Mouse (Mus musculus) layer of hippocampus, adult 18-20 months (tissue): ENCODE measurements around the gene Ndst2. TPM values are rescaled to one million over a fixed set of nuclear protein-coding genes. Genes with fewer than 3 reads are reported as not detected.
A peak's percentile ranks its signal among the peaks of the same experiment; 100 is the strongest.

Experiments
- DNase-seq, 2 experiments: peaks; one replicate each; pipeline ENCODE4 v3.0.0; 2022; ENCODE audit warnings: low spot score in 2 of 2
- long read RNA-seq: library from polyadenylated mRNA; stranded (forward); transcript quantifications from one replicate; pipeline ENCODE4 v2.0.0, GENCODE M21; 2021
- total RNA-seq, 2 experiments: library from RNA; stranded (reverse); gene quantifications; 2 replicates each; pipeline ENCODE4 v1.2.3; 2021

Gene Ndst2
- 10 to 100 TPM; 14.9 to 17.6 TPM for total RNA-seq
- long read RNA-seq, transcript Ndst2-202 (15 exons, 3,907 nt), result major isoform, 8 of 23 reads
- long read RNA-seq, partial matches to known transcripts, result 2 of 23 reads
- long read RNA-seq, other reads (novel, unspliced or antisense), result 9 of 23 reads

DNA sequence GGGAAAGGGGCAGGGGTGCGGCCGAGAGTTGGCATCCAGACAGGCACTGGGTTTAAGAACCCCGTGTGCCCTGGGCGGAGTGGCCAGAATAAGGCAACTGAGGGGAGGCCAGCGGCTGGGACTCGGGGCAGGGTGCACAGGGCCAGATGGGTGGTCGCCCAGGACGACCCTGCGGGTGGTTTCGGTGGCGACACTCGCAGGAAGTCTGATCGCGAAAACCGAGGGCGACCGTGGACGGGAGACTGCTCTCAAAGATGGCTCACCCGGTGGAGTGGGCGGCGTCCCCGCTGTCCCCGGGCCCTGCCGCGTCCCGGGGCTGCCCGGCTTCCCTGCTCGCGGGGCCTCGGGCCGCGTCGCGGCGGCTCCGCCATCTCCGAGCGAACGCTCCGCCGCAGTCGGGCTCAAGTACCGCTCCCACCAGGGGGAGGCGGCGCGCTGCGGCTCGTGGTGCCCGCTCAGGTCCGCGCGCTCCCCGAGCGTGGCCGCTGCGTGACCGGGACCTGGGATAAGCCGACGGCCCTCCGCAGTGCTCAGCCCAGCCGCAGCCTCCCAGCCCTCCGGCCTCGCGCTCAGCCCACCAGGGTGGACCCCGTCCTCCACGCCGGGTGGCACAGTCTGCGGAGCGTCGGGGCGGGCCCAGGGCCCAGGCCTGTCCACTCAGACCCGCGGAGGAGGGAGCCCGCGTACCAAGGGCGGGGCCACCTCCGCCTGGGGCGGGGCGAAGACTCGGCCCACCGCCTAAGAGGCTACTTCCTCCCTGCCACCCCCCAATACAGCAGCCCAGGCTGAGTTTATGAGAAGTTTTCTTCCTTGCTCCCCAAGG, at the start of gene Ndst2:
Gene Ndst2, minus strand, starts transcription at position 611 of the 823 bp plus-strand sequence.
- DNase-seq, result peak; percentile 76 to 83

DNA sequence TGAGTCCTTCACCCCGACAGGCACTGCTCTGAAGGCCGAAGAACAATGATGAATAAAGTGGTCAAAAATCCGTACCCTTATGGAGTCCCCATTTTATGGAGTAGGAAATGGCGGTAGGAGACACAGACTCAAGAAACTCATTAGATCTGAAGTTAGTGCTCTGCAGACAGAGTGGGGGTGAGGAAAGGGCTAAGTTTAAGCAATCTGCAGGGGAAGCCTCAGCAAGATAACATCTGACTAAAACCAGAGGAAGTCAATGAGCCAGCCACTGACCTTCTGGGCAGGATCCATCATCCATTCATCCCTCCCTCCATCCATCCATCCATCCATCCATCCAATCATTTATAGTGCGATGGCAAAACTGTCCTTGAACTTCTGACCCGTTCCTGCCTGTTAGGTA, 49.2 kb upstream of the Ndst2 start:
- no peak for DNase-seq

DNA sequence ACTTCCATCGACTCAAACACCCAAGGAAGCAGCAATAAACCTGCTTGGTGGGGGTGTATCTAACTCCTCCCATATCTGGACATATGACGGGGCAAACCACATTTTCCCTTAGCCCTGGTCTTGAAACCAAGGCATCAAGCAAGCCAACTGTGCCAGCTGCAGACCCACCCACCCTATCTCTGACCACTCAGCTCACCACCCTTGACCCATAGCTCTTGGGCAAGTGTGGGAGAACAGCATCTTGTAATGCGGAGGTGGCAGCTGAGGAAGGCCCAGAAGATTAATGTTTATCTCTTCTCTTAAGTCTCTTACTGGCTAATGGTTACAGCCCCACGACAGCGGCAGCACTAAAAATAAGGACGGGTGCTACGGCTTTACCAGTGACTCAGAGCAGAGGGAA, 48.5 kb upstream of the Ndst2 start:
- no peak for DNase-seq

DNA sequence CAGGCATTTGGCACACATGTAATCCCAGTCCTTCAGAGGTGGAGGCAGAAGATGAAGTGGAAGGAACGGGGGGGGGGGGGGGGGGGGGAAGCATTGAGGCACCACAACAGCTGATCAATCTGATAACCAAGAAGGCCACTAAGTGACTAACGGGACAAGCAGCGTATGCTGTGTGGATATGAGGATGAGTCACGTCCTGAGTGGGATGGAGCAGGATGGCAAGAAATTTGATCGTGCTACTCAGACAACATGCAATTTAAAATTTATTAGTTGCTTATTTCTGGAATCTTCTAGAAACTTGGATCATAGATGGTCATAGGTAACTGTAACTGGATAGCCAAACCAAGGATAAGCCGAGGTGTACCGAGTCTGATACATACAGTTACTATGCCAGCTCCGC, 45.9 kb upstream of the Ndst2 start:
- DNase-seq, result peak in 1 of 2 experiments; percentile 55

DNA sequence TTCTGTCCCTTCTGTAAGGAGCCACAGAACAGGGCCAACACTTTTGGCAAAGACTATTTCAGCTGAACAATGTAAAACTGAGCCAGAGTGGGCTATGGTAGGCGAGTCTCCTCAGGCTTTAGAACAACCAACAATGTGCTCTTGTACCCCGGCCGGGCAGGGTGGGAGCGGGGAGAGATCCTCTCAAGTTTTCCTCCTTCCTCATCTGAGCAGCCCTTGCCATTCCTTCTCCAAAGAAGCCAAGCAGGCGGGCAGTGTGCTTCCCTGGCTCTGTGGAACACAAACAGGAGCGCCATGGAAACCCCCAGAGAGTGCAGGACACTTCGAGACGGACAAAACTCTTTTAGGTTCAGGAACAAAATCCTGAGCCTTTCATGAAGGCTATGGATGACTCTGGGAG, 44.1 kb upstream of the Ndst2 start:
- DNase-seq, result peak in 1 of 2 experiments; percentile 39

DNA sequence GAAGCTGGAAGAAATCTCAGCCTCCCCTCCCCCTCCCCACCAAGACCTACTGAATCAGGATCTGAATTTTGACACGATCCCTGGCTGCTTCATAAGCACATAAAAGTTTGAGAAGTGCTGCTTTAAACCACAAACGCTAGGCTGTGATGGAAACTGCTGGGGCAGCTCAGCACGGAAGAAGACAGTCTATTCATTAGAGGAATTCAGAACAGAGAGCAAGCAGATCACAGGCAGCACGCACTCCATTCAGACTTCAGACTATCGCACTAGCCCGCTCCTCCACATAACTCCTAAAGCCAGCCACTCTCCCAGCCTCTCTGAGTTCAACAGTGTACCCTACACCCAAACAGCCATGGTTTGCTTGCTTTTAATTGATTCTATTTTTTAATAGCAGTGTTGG, 41.3 kb upstream of the Ndst2 start:
- DNase-seq, result no peak

DNA sequence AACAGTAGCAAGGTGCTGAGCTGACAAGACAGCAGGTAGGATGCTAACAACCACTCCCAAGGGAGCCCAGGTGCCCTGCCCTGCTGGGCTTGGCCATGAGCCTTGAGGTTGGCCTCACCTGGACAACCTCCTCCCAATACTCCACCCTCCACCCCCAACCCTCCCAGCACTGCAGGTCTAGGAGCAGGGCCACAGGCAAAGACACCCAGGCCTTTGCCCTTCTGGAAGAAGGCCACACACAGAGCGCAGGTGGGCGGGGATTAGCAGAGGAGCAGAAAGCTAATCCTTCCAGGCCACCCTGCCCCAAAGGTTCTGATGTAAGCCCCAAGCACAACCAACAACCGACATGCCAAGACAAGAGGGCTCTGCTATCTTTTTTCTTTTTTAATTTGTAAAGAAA, 39.0 kb upstream of the Ndst2 start:
- no peak for DNase-seq

DNA sequence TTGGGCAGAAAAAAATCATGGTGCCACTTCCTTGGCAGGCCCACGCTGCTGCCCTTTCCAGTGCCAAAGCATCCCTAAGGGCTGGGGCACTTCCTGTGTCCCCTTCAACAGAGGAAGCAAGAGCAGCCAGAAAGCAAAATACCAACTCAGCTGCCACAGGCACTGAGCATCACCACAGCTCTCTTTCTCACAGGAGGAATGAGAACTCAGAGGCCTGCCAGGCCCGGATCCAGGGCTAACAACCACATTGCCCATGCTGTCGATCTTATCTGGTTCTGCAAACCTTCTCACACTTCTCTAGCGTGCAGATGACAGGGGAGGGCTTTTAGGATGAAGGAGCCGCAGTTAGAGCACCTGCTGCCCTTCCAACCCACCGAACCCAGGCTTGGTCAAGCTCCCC, 38.4 kb upstream of the Ndst2 start:
- DNase-seq, result no peak

DNA sequence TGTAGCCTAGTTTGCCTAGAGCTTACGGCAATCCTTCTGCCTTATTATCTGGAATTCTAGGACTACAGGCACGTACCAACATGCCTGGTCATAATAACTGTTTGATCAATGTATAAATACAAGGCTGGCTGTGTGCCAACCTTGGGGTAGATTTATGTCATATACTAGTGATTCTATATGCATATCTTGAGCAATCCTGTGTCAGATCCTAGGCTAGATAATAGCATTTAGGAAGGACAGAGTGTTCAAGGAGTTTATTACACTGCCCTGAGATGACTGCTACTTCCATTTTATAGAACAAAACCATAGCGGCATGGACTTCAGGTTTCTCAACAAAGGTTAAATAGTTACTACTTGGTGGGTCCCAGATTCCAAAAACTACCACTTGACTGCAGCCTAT, 37.6 kb upstream of the Ndst2 start:
- DNase-seq, result no peak

DNA sequence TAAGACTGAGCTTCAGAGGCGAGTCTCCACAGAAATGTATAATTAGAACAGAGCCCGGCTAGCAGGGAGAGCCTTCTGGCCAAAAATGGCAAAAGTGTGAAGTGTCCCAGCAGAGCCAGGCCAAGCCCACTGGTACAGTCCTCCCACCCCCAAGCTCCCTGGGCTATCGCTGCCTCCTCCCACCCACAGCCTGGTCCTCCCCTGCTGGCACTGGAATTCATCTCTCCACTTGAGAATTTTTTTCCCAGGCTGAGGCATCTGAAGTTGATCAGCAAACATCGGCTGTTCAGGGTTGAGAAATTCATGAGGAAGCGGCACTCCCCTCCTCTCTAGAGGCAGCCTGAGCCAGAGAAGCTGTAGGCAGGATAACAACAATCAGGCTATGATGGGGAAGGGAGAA, 34.2 kb upstream of the Ndst2 start:
- peak; percentile 47 to 64 for DNase-seq

DNA sequence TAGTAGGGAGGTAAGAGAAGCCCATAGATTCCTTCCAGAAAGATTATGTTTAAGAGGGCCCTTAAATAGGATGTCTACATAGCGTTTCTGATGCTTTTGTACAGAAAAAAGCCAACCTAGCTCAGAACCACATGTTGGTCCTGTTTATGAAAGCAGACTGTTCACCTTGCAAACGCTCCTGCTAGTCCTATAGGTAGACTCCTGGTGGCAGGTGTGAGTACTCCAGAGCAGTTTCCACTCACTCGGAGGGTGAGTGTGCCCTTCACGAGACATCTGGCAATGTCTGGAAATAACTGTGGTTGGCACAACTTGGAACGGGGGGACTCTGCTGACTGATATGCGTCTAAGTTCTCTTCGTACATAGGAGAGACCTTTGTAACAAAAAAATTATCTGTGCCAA, 33.6 kb upstream of the Ndst2 start:
- no peak for DNase-seq

DNA sequence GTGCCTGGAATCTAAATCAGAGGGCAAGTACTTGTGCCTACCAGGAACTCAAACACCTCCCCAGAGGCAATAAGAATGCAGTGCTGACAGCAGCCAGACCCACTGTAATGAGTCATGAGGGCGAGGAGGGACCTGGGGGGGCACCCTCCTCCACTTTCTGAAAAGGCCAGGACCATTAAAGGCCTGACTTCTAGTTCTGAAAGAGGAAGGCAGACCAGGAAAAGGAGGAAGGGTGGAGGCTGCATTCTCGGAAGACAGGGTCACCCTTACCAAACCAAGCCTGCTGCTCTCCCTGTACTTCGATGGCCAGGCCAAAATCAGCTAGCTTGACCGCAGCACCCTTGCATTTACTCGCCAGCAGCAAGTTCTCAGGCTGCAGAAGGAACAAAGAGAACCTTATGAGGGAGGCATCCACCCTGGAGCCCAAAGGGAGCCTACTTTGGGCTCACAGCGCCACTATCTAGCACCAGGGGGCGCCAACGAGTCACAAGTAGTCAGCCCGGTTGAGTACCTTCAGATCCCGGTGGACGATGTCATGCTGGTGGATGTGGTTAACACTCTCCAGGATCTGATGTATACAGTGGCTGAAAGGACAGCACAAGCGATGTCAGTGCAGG, 31.4 kb upstream of the Ndst2 start:
- peak; percentile 73 to 94 for DNase-seq

DNA sequence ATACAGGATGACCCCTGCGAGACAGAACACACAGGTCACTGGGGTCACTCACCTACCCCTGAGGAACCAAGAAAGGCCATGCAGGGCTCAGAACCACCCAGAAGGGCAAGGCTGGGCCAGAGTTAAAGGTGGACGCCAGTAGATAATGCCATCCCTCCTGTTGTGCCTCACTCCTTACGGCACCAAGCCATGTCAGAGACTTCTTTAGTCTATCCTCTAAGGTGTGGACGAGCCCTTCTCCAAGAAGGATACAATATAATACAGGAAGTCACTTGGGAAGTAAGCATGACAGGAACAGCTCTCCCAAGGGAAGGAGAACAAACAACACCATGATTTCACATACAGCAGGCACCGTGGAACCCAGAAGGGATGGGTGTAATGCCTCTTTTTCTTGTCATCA, 30.6 kb upstream of the Ndst2 start:
- DNase-seq, result no peak

DNA sequence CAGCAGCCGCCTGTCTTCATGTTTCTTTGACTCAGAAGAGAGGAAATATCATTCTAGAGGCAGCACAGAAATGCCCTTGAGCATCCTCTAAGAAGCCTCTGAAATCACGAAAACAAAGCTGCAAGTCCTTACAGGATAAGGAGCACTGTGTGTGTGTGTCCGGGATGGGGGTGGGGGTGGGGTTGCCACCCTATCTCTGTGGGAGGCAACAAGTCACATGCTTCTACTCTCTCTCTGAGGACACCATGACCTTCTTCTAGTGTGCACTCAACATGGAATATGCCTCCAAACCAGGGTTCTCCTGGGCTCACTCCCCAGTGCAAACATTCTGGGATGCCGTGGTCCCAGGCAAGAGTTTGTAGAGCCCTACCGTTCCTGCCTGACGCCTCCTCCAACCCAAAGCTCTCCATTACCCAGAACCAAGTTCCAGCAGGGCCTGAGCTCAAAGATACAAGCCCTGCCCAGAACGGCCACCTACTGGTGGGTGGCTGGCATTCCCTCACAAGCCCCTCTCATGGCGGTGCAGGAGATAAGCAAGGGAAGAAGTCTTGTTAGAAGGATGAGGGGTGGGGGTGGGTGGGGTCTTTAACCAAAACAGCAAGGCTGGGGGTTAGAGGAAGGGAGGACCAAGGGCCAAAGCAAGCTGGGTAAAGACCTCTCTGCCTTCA, 24.5 kb upstream of the Ndst2 start:
- DNase-seq, result no peak

DNA sequence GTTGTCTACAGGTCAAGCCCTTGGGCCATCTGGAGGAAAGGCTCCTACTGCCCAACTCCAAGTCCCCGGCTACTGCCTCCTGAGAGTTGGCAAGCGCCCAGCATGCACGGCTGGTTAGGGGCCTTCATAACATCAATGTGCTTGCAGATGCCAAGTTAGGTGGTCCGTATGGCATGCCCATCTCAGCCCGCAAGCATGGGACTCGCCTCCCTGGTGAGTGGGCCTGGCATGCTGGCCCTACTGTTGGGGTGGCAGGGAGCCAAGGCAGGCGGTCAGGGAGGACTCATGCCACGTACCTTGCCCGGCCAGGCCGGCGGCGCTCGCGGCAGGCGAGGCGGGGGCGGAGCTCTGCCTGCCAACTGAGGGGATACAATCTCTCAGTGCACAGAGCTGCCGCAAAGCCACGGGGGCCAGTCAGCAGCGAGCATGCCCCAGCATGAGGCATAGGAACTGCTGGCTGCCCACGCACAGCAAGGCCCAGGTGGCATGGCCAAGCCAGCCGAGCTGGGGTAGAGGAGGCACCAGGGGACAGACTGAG, 23.1 kb upstream of the Ndst2 start:
- no peak for DNase-seq

DNA sequence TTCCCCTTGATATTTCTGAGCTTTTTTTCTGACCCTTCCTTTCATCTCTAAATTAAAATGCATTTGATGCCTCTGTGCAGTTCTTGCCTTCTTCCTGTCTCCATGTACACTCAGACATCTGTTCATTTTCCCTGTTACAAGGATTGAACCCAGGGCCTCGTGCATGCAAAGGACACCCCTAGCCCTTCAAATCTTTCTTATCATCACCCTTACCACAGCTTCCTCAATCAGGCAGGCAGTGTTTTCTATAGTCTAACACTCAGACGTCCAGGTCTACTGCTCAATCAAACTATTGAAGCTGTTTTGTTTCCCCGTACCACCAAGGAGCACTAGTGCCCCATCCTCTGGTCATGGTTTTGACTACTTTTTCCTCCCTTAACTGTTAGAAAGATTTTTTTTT, 19.4 kb upstream of the Ndst2 start:
- no peak for DNase-seq

DNA sequence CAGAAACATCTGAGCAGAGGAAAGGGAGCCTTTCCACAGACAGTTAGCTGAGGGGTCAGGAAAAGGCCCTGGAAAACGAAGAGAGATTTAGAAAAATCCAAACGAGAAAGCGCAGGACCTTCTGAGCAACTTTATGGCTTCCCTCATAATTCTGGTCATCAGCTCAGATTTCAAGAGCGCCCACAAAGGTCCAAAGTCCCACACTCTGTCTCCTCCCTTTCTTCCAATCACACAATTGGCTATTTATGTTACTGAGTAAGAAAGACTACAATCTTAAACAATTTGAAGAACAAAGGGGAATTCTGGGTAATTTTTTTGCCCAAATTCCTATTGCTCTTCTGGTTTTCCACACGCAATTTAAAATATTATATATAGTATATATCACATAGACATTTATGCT, 16.1 kb upstream of the Ndst2 start:
- no peak for DNase-seq

DNA sequence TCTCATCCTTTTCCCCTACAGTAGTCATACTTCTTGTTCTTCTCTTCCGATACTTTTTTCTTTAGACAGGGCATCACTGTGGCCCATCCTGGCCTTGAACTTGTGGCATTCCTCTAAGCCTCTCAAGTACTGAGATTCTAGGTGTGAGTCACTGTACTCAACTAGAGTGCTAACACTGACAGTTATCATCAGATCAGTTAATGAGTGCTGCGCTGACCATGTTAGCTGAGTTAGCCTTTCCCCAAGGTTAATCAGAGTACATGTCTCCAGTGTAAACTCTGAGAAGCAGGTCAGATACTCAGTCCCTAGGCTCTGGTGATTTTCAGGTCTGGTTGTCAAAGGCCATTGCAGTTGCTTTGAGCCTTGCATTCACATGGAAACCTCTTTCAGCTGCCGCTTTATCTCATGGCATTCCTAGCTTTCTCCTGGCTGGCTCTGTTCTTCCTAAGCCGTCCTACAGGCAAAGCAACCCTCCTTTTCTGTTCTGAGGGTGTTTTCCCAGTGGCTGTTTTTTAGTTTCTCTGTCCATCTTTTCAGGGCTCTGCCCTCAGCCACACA, 15.2 kb upstream of the Ndst2 start:
- no peak for DNase-seq

DNA sequence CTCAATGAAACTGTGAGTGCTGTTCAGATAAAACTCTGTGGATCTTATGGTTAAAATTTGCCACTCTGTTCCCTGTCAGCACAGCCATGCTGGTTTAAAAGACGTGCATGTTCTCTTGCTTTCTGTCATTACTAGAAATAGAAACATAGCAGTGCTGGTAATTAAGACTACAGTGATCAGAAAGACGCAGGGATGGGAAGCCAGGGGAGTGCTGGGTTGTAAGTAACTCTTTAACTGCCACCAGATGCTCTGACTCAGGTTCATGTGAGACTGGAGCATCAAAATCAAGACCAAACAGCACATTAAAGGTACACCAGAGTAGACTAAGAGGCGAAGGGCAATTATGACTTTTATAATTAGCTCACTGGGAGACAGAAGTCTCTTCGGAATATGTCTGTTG, 14.0 kb upstream of the Ndst2 start:
- DNase-seq, result no peak

DNA sequence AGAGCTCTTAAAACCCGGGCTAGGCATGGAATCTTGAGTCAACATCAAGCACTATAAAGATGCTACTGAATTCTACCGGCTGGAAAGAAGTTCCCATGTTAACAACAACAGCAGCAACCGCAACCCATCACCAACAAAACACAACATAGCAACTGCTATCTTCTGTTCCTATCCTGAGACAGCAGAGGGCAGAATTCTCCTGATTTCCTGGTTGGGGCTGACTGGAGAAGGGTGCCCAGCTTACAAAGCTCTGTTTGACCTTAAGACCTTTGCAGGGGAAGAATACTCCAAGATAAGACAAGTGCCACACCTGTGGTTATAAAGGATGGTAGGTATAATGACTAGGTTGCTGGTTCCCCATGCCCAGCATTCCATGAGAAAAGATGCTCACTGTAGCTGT, 12.6 kb upstream of the Ndst2 start:
- no peak for DNase-seq

DNA sequence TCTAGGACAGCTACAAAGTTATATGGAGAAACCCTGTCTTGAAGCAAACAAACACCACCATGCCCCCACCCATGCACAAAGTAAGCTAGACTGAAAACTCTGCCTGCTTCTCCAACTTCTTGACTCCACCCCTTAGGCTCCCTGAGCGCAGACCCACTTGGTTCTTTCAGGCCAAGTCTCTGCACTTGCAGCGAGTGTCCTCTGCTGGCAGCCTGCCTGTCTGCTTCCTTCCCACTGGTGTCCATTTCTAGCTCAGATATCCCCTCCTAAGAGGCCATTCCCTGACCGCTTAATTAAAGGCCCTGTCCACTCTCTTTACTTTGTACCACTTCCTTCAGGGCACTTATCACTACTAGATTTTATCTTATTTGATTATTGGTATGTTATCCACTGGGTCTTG, 9.3 kb upstream of the Ndst2 start:
- DNase-seq, result no peak

DNA sequence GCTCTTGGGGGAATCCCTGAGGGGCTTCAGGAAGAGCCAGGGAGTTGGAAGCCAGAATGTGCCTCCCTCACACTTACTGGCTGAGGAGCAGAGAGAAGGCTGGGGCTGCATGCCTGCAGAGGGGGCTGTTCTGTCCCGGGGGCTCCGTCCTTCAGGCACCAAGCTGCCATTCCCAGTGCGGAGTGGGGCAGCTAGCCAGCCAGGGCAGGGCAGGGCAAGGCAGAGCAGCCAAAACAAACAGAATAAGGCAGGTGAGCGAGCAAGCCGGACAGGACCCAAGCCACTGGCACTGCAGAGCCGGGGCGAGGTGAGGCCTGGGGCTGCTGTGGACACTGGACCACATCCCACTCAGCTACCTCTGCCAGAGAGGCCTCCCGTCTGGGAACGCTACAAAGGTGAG, 6.9 kb upstream of the Ndst2 start:
- no peak for DNase-seq
